Mouse (Mus musculus) heart, adult 8-10 months (tissue): Measurements from ENCODE around the gene Rab4b. TPM values are rescaled to one million over a fixed set of nuclear protein-coding genes. Genes with fewer than 3 reads are reported as not detected.

ENCODE experiments used
- DNase-seq: peaks from one replicate; pipeline ENCODE4 v3.0.0; 2022; ENCODE audit warnings: low spot score
- total RNA-seq, 4 experiments: library from RNA; stranded (reverse); gene quantifications; 2 replicates each; pipeline ENCODE4 v1.2.4; 2022

Rab4b gene
- total RNA-seq, result 10 to 100 TPM in 3 of 4 experiments, 1 to 10 TPM in 1; 9.4 to 13.5 (median 12.3) TPM

DNA sequence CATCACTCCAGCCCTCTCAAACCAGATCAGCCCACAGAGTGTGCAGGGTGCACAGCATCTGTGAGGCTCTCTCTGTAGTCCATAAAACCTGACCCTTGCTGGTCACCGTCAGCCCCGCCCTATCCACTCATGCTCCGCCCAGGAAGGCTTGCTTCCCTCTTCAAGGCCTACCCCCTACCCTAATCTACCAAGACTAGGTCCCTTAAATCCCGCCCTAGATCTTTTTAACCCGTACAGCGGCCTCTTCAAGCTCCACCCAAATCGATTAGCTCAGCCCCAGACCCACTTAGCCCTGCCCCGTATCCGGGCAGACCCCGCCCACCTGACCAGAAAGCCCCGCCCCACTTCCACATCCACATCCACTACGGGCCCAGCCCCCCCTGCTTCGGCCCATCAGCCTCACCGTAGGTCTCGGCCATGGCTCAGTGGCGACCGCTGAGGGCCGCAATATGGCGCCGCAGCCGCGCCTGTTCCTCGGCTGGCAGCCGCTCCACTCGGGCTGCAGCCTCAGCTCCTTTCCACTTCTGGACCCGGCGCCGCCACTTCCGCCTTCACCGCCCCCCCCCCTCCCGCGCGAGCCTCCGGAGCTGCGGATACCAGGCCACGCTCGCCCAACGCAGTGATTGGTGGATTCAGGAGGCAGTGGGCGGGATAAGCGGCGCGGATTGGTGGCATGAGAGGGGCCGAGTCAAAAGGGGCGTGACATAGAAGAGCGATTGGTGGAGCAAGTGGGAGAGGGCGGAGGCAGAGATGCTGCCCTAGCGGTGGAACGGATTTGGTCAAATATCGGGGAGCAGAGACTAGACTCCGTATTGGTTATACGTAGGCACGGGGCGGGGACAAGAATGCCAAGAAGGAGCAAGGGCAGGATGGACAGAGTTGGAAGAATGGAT lies at the start of gene Rab4b:
Gene Rab4b (minus strand): TSS at position 573 of the 893 bp plus-strand sequence.
- DNase-seq, result peak; percentile 99

GRCm38 (mm10) chr7:27228281-27228821 lies 49.7 kb upstream of the Rab4b start, which contains the start of gene Itpkc:
TSS of gene Itpkc (minus strand) at chr7:27228661.
- peak; percentile 91 for DNase-seq

GRCm38 (mm10) chr7:27227676-27228075 lies 49.0 kb upstream of the Rab4b start:
- no peak for DNase-seq

GRCm38 (mm10) chr7:27227276-27227675 lies 48.6 kb upstream of the Rab4b start:
- no peak for DNase-seq

- DNase-seq, result peak; percentile 35
Measured at GRCm38 (mm10) chr7:27224877-27225575, 46.3 kb upstream of the Rab4b start.

DNA sequence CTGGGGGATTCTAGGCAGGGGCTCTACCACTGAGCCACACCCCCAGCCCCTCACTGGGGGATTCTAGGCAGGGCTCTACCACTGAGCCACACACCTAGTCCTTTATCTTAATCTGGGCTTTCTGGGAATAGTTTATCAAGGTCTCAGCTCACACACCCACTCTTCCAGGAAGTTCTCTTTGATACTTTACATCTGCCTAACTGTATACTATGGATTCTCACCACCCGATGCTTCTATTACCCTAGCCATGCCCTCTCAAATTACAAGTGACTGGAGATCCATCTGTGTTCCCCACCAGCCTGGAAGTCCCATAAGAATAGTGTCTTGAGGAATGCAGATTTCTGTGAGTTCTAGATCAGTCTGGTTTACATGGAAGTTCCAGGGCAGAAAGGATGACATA lies 43.8 kb upstream of the Rab4b start:
- DNase-seq, result no peak

GRCm38 (mm10) chr7:27221939-27222338 lies 43.2 kb upstream of the Rab4b start:
- DNase-seq, result no peak

- no peak for DNase-seq
Measured at GRCm38 (mm10) chr7:27219937-27220336, 41.2 kb upstream of the Rab4b start.

GRCm38 (mm10) chr7:27218586-27218985 lies 39.9 kb upstream of the Rab4b start:
- DNase-seq, result no peak

GRCm38 (mm10) chr7:27212626-27213025 lies 33.9 kb upstream of the Rab4b start:
- no peak for DNase-seq

GRCm38 (mm10) chr7:27203730-27204449 lies 25.2 kb upstream of the Rab4b start:
- DNase-seq, result no peak

GRCm38 (mm10) chr7:27198779-27199178 lies 20.1 kb upstream of the Rab4b start:
- no peak for DNase-seq

GRCm38 (mm10) chr7:27198355-27198754 lies 19.7 kb upstream of the Rab4b start:
- DNase-seq, result no peak

DNA sequence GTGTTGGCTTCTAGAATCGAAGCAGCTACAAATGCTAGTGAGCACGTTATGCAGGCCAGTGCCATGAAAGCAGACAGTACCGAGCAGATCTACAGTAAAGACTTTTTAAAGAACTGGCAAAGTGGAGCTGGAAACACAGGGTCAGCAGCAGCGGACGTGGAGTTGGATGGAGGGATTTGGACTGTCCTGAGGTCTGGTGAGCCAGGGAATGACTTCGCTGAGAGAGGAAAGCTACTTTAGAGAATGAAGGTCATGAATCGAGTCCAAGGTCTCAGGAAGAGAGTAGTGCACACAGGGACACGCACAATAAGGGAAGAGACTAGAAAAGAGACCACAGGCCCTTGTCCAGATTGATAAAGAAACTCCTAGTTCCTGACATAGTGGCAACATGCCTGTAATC lies 18.9 kb upstream of the Rab4b start:
- no peak for DNase-seq

DNA sequence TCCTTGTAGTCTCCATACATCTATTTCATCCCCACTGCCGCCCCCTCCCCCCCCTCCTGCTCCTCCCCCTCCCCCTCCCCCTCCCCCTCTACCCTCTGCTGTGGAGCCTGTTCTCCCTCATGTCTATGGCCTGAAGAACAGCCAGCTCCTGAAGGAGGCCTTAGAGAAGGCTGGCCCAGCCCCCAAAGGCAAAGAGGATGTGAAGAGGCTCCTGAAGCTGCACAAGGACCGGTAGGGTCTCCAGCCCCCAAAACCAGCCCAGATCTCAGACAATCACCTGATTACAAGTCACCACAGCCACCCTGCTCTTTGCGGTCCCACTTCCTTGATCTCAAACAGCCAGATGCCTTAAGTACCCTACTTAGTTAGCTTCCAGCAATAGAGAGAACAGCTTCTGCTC lies 18.4 kb upstream of the Rab4b start:
- DNase-seq, result no peak

- peak; percentile 99 for DNase-seq
Measured at GRCm38 (mm10) chr7:27195681-27196611, 17.2 kb upstream of the Rab4b start, which contains the start of the genes BC024978 and Snrpa. TSS of gene BC024978 (plus strand) at chr7:27195781. TSS of gene Snrpa (minus strand) at chr7:27196271.

DNA sequence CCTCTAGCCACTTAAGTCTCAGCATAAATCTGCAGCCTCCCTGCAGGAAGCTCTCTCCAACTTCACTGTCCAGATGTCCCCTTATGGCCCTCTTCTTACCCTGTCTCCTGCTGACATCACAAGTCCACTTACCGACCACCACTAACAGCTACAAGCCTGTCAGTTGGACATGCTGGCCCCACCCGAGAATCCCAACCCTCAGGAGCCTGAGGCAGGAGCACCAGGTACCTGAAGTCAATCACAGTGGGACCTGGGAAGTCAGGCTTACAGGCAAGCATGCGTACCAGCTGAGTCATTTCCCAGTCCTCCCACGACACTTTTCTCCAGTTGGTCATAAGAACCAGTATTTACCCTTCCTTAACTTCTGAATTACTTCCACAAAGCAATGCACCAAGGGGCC lies 15.0 kb upstream of the Rab4b start:
- DNase-seq, result no peak

DNA sequence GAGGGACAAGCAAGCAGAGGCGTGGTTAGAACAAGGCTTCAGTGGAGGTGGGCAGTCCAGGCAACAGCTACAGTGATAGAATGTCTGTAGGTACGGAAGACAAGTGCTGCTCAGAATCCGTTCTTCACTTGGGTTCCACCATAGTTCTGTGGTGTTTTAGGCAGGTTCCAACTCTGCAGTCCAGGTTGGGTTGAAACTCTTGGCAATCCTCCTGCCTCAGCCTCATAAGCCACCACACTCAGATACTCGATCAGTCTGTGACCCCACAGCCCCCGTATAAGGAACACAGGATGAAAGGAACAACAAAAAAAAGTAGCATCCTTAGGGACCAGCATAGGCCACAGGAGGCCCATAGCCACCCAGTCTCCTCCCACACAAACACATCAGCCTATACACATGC lies 13.7 kb upstream of the Rab4b start:
- DNase-seq, result no peak

DNA sequence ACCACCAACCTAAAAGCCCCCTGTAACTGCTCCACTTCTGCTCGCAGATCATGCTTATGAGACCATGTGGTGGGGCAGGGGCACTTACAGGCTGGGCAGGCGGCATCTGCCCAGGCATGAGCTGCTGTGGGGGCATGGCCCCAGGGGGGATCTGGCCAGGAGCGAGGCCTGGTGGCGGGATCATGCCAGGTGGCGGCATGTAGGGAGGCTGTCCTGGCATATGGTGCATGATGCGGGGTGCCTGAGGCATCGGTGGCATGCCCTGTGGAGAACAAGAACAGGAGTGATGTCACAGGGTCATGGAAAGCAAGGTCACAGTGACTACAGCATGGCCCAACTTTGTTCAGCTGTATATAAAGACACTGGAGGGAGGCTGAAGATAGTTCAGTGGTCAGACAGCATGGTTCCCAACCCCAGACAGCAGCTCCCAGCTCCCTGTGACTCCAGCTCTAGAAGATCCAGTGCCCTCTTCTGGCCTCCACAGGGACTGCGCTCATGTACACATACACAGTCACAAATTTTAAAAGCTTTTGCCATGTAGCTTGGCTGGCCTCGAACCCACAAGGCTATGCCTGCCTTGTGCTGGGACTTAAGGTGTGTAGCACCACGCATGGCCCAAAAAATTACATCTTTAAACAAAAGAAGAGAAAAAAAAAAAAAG lies 10.7 kb upstream of the Rab4b start:
- no peak for DNase-seq

DNA sequence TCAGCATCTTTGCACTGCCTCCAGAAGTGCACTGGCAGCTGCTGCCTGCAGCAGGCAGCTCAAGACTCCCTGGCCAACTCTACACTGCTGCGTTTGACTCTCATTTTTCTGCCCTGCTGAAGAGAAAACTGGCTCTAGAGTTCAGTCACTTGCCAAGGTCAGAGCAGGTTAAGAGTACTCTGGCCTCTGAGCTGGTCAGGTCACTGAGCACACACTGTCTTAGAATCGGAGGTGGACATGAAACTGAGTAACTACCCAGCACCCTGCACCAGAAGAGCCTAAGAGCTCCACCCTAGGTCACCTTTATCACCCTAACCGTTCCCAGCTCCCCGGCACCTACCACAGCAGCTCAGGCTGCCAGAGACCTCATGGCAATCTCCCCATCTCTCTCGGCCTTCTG lies 7.3 kb upstream of the Rab4b start:
- DNase-seq, result no peak
